Mouse (Mus musculus) kidney, embryonic 16.5 days (tissue): ENCODE measurements around the gene Prokr2. TPM values are rescaled to one million over a fixed set of nuclear protein-coding genes. Genes with fewer than 3 reads are reported as not detected.

ENCODE experiments used
- ATAC-seq: fragments of 200-750 bp; cut with Nextera tagmentation; 2 replicates; pipeline ENCODE4 v1.8.0; 2017; ENCODE audit warnings: moderate TSS enrichment; ENCODE audit not compliant: low FRiP score, low TSS enrichment
- H3K27ac ChIP-seq: fragments of 300-500 bp; sonication (generic); 2 replicates; pipeline ENCODE4 v1.5.1; 2014; ENCODE audit warnings: low read length
- H3K27me3 ChIP-seq: fragments of 300-500 bp; sonication (generic); 2 replicates; pipeline ENCODE4 v1.6.1; 2014; ENCODE audit warnings: low read length, control low read depth, mixed read lengths; ENCODE audit not compliant: insufficient read depth
- H3K36me3 ChIP-seq: fragments of 300-500 bp; sonication (generic); 2 replicates; pipeline ENCODE4 v1.6.1; 2014; ENCODE audit warnings: low read length, control low read depth, mixed read lengths; ENCODE audit not compliant: insufficient read depth
- H3K4me1 ChIP-seq: fragments of 300-500 bp; sonication (generic); 2 replicates; pipeline ENCODE4 v1.6.1; 2014; ENCODE audit warnings: low read length, control low read depth, mixed read lengths; ENCODE audit not compliant: insufficient read depth
- H3K4me2 ChIP-seq: fragments of 300-500 bp; sonication (generic); replicated peaks from 2 replicates; pipeline ENCODE4 v1.6.1; 2014; ENCODE audit warnings: low read depth, low read length
- H3K4me3 ChIP-seq: fragments of 300-500 bp; sonication (generic); 2 replicates; pipeline ENCODE4 v1.5.1; 2014; ENCODE audit warnings: mild to moderate bottlenecking, low read length
- H3K9ac ChIP-seq: fragments of 300-500 bp; sonication (generic); replicated peaks from 2 replicates; pipeline ENCODE4 v1.6.1; 2014; ENCODE audit warnings: low read length
- H3K9me3 ChIP-seq: fragments of 300-500 bp; sonication (generic); 2 replicates; pipeline ENCODE4 v1.6.1; 2016; ENCODE audit warnings: low read length, control low read depth
- WGBS: fragments of 180-500 bp; shearing (Covaris S2); extraction: QIAGEN DNeasy Blood & Tissue Kit; methylation state at CpG from one replicate; pipeline ENCODE4 v1.1.7; 2014; 5-methylcytosine and 5-hydroxymethylcytosine counted together
- polyA plus RNA-seq: library from polyadenylated mRNA; unstranded; fragments of >200 nt; fragmentation: Nextera tagmentation; extraction: Ambion mirVana; gene quantifications from 2 replicates; pipeline ENCODE4 v1.2.1, GENCODE M21; 2015

The Prokr2 gene
- polyA plus RNA-seq, 1 experiment from 2014 or later, result 0.10 TPM

- Histone ChIP-seq H3K27ac (no peak overlapping the region), H3K36me3 (peaks cover 12% of the 10 kb centered on the region), H3K4me2 (no peak overlapping the region), H3K9ac (no peak overlapping the region), H3K27me3 (no peaks in the 10 kb centered on the region), H3K9me3 (no peaks in the 10 kb centered on the region), H3K4me1 (no peaks in the 10 kb centered on the region), H3K4me3 (no peak overlapping the region)
- 0 out of 2 replicates have a peak, but pooled peaks have one; percentile 28 for ATAC-seq
- WGBS, result 85% methylated on average over 2 of the region's 2 CpGs
Measured at GRCm38 (mm10) chr2:132313568-132313967, 71.7 kb downstream of the Prokr2 start.

- no peak overlapping the region for H3K4me3 ChIP-seq
- ATAC-seq, result no peak
- H3K27ac ChIP-seq, result no peak overlapping the region
- H3K27me3 ChIP-seq, result no peaks in the 10 kb centered on the region
- no peaks in the 10 kb centered on the region for H3K4me1 ChIP-seq
- no peak overlapping the region for H3K4me2 ChIP-seq
- H3K9ac ChIP-seq, result no peak overlapping the region
- 83% methylated on average over 5 of the region's 5 CpGs for WGBS
- H3K9me3 ChIP-seq, result no peaks in the 10 kb centered on the region
- H3K36me3 ChIP-seq, result peaks cover 17% of the 10 kb centered on the region
Measured at GRCm38 (mm10) chr2:132312616-132313015, 72.6 kb downstream of the Prokr2 start.

GRCm38 (mm10) chr2:132309398-132309930 is 75.8 kb downstream of the Prokr2 start:
- peaks cover 39% of the 10 kb centered on the region for H3K36me3 ChIP-seq
- no peak overlapping the region for H3K4me3 ChIP-seq
- H3K27me3 ChIP-seq, result no peaks in the 10 kb centered on the region
- no peaks in the 10 kb centered on the region for H3K9me3 ChIP-seq
- ATAC-seq, result no peak
- WGBS, result 94% methylated on average over 6 of the region's 6 CpGs
- no peaks in the 10 kb centered on the region for H3K4me1 ChIP-seq
- no peak overlapping the region for H3K27ac ChIP-seq
- H3K4me2 ChIP-seq, result no peak overlapping the region
- no peak overlapping the region for H3K9ac ChIP-seq

GRCm38 (mm10) chr2:132308829-132309228 is 76.4 kb downstream of the Prokr2 start:
- Histone ChIP-seq H3K9ac (no peak overlapping the region), H3K36me3 (peaks cover 42% of the 10 kb centered on the region), H3K4me2 (no peak overlapping the region), H3K4me1 (no peaks in the 10 kb centered on the region), H3K27me3 (no peaks in the 10 kb centered on the region), H3K4me3 (no peak overlapping the region), H3K9me3 (no peaks in the 10 kb centered on the region), H3K27ac (no peak overlapping the region)
- ATAC-seq, result no peak
- 95% methylated on average over 6 of the region's 6 CpGs for WGBS

- no peak overlapping the region for H3K27ac ChIP-seq
- H3K27me3 ChIP-seq, result no peaks in the 10 kb centered on the region
- H3K4me3 ChIP-seq, result no peak overlapping the region
- H3K9ac ChIP-seq, result no peak overlapping the region
- H3K4me2 ChIP-seq, result no peak overlapping the region
- peaks cover 48% of the 10 kb centered on the region for H3K36me3 ChIP-seq
- H3K9me3 ChIP-seq, result no peaks in the 10 kb centered on the region
- WGBS, result 93% methylated on average over 11 of the region's 11 CpGs
- no peaks in the 10 kb centered on the region for H3K4me1 ChIP-seq
- no peak for ATAC-seq
Measured at GRCm38 (mm10) chr2:132307213-132307843, 77.9 kb downstream of the Prokr2 start.

- H3K9me3 ChIP-seq, result no peaks in the 10 kb centered on the region
- H3K27me3 ChIP-seq, result no peaks in the 10 kb centered on the region
- ATAC-seq, result no peak
- no peak overlapping the region for H3K9ac ChIP-seq
- no peak overlapping the region for H3K4me3 ChIP-seq
- H3K4me2 ChIP-seq, result no peak overlapping the region
- no peak overlapping the region for H3K27ac ChIP-seq
- WGBS, result 67% methylated on average over 4 of the region's 4 CpGs
- peaks cover 52% of the 10 kb centered on the region for H3K36me3 ChIP-seq
- no peaks in the 10 kb centered on the region for H3K4me1 ChIP-seq
Measured at GRCm38 (mm10) chr2:132305988-132306387, 79.3 kb downstream of the Prokr2 start.

- no peak overlapping the region for H3K4me3 ChIP-seq
- no peak overlapping the region for H3K27ac ChIP-seq
- no peaks in the 10 kb centered on the region for H3K9me3 ChIP-seq
- no peak for ATAC-seq
- no peak overlapping the region for H3K4me2 ChIP-seq
- H3K27me3 ChIP-seq, result no peaks in the 10 kb centered on the region
- H3K36me3 ChIP-seq, result peaks cover 52% of the 10 kb centered on the region
- H3K9ac ChIP-seq, result no peak overlapping the region
- 90% methylated on average over 7 of the region's 7 CpGs for WGBS
- H3K4me1 ChIP-seq, result no peaks in the 10 kb centered on the region
Measured at GRCm38 (mm10) chr2:132305165-132305564, 80.1 kb downstream of the Prokr2 start.

- no peak overlapping the region for H3K27ac ChIP-seq
- H3K4me2 ChIP-seq, result no peak overlapping the region
- H3K9ac ChIP-seq, result no peak overlapping the region
- no peak for ATAC-seq
- H3K4me3 ChIP-seq, result no peak overlapping the region
- H3K9me3 ChIP-seq, result no peaks in the 10 kb centered on the region
- WGBS, result 89% methylated on average over 4 of the region's 4 CpGs
- peaks cover 49% of the 10 kb centered on the region for H3K36me3 ChIP-seq
- no peaks in the 10 kb centered on the region for H3K4me1 ChIP-seq
- H3K27me3 ChIP-seq, result no peaks in the 10 kb centered on the region
Measured at GRCm38 (mm10) chr2:132301436-132301835, 83.8 kb downstream of the Prokr2 start.

GRCm38 (mm10) chr2:132298250-132298649 is 87.0 kb downstream of the Prokr2 start:
- no peaks in the 10 kb centered on the region for H3K4me1 ChIP-seq
- no peak overlapping the region for H3K4me3 ChIP-seq
- no peak overlapping the region for H3K9ac ChIP-seq
- ATAC-seq, result no peak
- H3K9me3 ChIP-seq, result no peaks in the 10 kb centered on the region
- no peaks in the 10 kb centered on the region for H3K27me3 ChIP-seq
- 94% methylated on average over 4 of the region's 4 CpGs for WGBS
- H3K36me3 ChIP-seq, result peaks cover 51% of the 10 kb centered on the region
- H3K4me2 ChIP-seq, result no peak overlapping the region
- no peak overlapping the region for H3K27ac ChIP-seq

- Histone ChIP-seq H3K27ac (no peak overlapping the region), H3K4me3 (no peak overlapping the region), H3K36me3 (peaks cover 29% of the 10 kb centered on the region), H3K9me3 (no peaks in the 10 kb centered on the region), H3K9ac (no peak overlapping the region), H3K4me1 (0 out of 2 replicates have a peak, but pooled peaks cover 4% of the 10 kb centered on the region), H3K4me2 (no peak overlapping the region), H3K27me3 (no peaks in the 10 kb centered on the region)
- WGBS, result 94% methylated on average over 10 of the region's 10 CpGs
- no peak for ATAC-seq
Measured at GRCm38 (mm10) chr2:132293694-132294450, 91.4 kb downstream of the Prokr2 start.
